Mouse (Mus musculus) ES-Bruce4 (cell line): ENCODE data around the gene Inip.

Experiments used
- CTCF ChIP-seq: IDR thresholded peaks from one replicate; pipeline ENCODE4 v1.8.1; 2011; ENCODE audit warnings: low read depth, low read length
- POLR2A ChIP-seq: IDR thresholded peaks from one replicate; pipeline ENCODE4 v1.8.1; 2011; ENCODE audit warnings: low read length; ENCODE audit not compliant: insufficient read depth

DNA sequence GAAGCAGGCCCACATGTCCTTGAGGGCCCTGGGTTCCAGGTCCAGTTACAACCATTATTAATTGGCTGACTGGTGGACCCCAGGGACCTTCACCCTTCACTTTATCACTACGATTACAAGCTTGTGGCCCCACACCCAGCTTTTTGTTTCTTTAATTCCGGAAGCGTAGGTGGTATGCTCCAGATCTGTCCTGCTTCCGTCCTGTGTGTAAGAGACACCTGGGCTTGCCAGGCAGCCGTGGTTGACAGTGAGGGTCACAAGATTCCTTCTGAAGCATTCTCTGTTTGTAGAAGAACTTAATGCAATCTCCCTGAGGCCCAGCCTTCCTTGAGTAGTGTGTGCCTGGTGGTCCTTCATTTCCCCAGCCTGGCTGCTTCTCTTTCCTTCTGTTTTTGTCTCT is 23.5 kb upstream of the Inip start:
- TF ChIP-seq CTCF = no peak
- no peak for TF ChIP-seq POLR2A
